Mouse (Mus musculus) urinary bladder, postnatal 14 days (tissue): ENCODE measurements around the gene Klhdc10.

Source experiments
- DNase-seq: peaks from one replicate; pipeline ENCODE4 v3.0.0; 2021; ENCODE audit warnings: low spot score

Klhdc10 gene

DNA sequence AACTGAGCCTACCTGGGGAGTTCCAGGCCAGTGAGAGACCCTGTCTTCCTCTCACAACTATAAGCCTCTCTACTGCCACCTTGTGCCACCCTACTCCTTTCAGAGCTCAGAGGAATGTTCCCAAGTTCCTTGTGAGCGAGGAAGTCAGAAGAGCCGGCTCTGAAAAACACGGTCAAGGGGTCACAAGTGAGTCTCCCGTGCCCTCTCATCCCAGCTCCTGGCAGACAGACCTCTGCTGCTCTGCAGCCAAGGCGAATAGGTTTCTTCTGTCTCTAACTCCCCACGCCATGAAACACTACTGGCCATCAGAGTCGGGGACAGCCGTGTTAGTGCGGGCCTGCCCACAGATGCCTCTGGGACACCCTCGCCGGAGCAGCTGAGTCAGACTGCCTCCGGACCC lies 67.0 kb downstream of the Klhdc10 start:
- peak; percentile 35 for DNase-seq

DNA sequence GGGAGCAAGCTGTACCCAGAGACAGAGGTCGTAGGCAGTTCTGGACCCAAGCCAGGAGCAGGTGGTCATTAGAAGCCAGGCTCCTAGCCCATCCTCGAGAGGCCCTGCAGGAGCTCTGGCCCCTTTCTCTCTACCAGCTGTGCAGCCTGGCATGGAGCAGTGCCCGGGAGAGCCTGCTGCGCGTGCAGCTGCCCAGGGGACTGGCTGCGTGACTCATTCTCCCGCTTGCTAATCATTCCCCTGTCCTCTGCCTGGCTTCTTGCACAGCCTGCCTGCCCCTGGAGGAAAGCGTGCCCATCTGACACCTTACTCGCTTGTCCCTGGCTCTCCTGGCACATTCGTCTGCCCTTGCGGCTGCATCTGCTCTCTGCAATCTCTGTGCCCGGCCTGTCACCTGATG lies 67.7 kb downstream of the Klhdc10 start:
- DNase-seq, result no peak

DNA sequence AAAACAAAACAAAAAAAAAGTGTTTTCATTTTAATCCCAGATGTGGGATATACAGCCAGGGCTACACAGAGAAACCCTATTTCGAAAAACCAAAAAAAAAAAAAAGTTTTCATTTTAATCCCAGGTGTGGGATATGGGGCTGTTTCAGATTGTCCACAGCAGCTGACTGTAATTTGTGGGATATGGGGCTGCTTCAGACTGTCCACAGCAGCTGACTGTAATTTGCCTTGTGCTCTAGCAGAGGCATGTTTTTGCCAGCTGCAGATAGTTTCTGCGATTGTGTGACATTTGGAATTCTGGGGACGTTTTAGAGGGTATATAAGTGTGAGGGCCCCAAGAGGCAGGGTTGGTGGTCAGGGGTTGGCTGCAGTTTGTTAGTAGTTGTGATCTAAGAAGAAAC lies 70.0 kb downstream of the Klhdc10 start:
- DNase-seq, result no peak

DNA sequence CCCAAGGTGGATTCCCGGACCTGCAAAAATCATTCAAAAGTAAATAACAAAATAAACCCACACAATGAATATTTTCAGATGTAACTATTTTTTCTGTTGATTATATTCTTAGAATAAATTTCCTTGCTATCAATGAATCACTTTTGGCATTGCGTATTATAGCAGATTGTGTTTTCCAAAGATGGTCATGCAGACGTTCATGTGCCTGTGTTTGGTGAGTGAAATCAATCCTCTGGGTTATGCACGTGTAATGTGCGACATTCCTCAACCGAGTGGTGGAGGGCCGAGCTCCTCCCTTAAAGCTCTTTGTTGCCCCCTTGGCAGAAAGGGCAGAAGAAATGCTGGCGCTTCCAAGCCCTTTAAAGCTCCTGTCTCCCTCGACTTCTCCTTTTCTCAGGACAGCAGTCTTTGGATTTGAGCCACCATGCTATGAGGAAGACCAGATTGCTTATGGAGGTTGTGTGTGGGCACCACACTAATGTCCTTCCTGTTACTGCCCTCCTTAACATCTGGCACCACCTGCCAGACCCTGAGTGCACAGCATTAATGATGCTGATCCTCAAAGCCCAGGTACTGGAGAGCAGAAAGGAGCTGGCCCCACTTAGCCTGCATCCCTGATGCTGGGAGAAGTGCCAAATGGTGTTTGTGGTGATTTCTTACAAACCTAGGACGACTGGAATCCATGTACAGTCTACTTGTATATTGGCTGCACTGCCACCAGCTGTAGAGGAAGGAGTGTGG lies 74.5 kb downstream of the Klhdc10 start:
- no peak for DNase-seq

DNA sequence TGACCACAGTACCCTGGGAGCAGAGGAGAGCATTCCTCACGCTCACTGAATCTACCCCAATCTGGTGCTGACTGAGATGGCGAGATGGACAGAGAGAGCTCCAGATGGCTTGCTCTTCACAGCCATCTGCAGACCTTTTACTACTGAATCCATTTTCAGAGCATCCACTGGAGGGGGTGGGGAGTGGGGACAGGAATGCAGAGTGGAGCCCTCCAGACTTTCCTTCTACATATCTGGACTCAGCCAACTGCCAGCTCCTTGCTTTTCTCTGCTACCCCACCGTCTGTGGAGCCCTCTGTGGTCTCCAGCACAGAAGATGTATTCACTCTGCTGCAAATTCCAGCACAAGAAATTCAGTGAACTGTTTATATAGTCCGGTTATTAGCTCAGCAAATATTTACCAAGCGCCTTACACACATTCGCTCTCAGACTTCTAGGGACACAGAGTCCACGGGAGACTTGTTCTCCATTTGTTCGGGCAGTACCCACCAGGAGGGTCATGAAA lies 75.6 kb downstream of the Klhdc10 start:
- DNase-seq, result no peak

DNA sequence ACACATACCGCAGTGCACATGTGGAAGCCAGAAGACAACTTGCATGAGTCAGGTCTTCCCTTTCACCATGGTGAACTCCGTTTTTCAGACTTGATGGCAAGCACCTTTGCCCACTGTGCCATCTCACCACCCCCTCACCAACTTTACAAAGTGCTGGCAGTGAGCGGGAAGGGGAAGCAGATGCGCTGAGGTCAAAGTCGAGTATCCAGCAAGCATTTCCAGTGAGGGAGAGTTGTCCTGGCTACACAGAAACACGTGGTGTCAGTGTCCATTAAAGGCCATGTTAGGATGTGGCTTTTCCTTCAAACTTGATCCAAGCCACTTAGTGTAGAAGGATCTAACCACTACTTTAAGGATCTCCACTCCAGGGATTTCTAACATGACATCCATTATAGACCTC lies 76.1 kb downstream of the Klhdc10 start:
- DNase-seq, result no peak

DNA sequence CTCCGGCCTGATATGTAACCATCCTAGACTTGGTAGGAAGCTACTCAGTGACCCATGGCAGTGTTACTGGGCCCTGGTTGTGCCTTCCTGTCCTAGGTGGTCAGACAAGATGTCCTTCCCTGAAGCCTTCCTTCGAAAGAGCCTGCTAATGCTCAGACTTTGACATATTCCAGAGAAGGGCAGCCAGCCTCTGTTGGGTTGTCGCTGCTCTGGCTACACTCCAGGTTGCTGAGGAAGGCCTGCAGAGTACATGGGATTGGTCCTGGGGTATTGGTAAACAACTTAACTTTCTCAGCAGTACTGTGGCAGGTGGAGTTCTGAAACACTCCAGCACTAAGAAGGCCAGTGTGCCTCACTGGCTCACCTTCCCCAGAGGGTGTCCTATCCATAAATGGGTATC lies 77.8 kb downstream of the Klhdc10 start:
- DNase-seq, result no peak

DNA sequence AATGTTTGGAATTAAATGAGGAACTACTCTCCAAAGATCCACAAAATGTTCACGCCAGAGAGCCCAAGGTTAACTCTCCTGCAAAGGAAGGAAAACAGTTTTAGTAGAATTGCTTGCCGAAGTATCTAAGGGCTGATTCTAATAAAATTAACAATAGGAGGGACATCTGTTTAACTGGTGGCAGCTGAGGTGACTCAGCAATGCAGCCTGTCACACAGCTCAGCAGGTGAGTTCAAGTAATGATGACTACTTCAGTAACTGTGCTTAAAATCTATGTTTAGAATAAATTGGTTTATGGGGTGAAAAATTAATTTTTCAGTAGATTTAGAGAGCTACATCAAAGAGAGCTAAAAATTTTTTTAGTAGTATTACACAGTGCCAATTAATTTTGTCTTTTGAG lies 81.2 kb downstream of the Klhdc10 start:
- no peak for DNase-seq

DNA sequence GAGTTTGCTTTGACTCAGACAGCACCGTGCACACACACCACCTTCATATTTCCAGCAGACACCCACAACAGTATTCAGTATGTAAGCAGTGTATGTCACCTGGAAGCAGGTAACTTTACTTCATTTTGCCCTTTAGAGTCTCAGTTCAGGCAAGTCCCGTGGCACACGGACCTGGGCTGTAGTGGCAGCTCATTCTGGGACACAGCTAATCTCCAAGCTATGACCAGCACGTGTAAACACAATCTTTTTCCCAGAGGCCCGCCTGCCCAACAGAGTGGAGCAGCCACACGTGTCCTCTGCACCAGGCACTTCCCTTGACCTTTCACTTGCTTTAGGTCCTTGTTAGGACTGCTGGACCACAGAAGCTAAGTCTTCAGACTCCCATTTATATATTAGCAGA lies 84.8 kb downstream of the Klhdc10 start:
- no peak for DNase-seq

DNA sequence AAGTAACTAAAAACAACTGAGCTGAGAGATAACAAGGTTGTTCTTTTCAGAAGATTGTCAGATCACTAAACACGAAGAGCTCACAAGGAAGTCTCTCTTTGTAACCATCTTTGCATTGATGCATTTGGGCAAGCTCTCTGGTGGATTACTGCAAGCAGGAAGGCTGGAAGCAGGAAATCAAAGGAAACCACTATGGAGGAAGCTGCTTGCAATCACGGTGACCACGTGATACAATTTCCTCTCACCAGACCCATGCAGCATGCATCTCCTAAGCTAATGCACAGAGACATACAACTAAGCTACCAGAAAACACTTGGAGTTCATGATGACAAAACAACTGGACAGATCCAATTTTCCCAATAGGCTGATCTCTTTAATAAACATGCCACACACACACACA lies 97.4 kb downstream of the Klhdc10 start:
- no peak for DNase-seq
